Mouse (Mus musculus) lung, embryonic 14.5 days (tissue): ENCODE results near the gene Tshr. TPM values are rescaled to one million over a fixed set of nuclear protein-coding genes. Genes with fewer than 3 reads are reported as not detected.
A peak's percentile ranks its signal among the peaks of the same experiment; 100 is the strongest.
"Not testable (repeated sequence)": the region's sequence is repeated elsewhere in the genome, so short reads cannot be mapped to it uniquely, and the experiment has no call there.

Experiments
- ATAC-seq: fragments of 200-750 bp; cut with Nextera tagmentation; 2 replicates; pipeline ENCODE4 v1.8.0; 2017; ENCODE audit warnings: mild to moderate bottlenecking, moderate TSS enrichment, moderate library complexity; ENCODE audit not compliant: insufficient read depth
- DNase-seq: peaks from one replicate; pipeline ENCODE4 v3.0.0-alpha.2; 2015
- H3K27ac ChIP-seq: fragments of 300-500 bp; sonication (generic); 2 replicates; pipeline ENCODE4 v1.5.1; 2014; ENCODE audit warnings: low read depth, mild to moderate bottlenecking, moderate library complexity
- H3K27me3 ChIP-seq: fragments of 300-500 bp; sonication (generic); 2 replicates; pipeline ENCODE4 v1.6.1; 2014; ENCODE audit warnings: low read length, control low read depth; ENCODE audit not compliant: insufficient read depth
- H3K36me3 ChIP-seq: fragments of 300-500 bp; sonication (generic); 2 replicates; pipeline ENCODE4 v1.6.1; 2014; ENCODE audit warnings: control low read depth; ENCODE audit not compliant: insufficient read depth
- H3K4me1 ChIP-seq: fragments of 300-500 bp; sonication (generic); 2 replicates; pipeline ENCODE4 v1.6.1; 2014; ENCODE audit warnings: antibody characterized with exemption, control low read depth; ENCODE audit not compliant: insufficient read depth
- H3K4me2 ChIP-seq: fragments of 300-500 bp; sonication (generic); 2 replicates; pipeline ENCODE4 v1.6.1; 2014; ENCODE audit warnings: mild to moderate bottlenecking
- H3K4me3 ChIP-seq: fragments of 300-500 bp; sonication (generic); 2 replicates; pipeline ENCODE4 v1.5.1; 2014; ENCODE audit warnings: low read depth, low read length
- H3K9ac ChIP-seq: fragments of 300-500 bp; sonication (generic); 2 replicates; pipeline ENCODE4 v1.6.1; 2014
- H3K9me3 ChIP-seq: fragments of 300-500 bp; sonication (generic); 2 replicates; pipeline ENCODE4 v1.6.1; 2016; ENCODE audit warnings: low read depth, low read length, control low read depth
- CTCF ChIP-seq: IDR thresholded peaks from 2 replicates; pipeline ENCODE4 v1.5.1; 2016; ENCODE audit warnings: antibody characterized with exemption, low read depth
- WGBS: fragments of 180-500 bp; shearing (Covaris S2); extraction: QIAGEN DNeasy Blood & Tissue Kit; methylation state at CpG from one replicate; pipeline ENCODE4 v1.1.7; 2014; 5-methylcytosine and 5-hydroxymethylcytosine counted together
- polyA plus RNA-seq: library from polyadenylated mRNA; unstranded; fragments of >200 nt; fragmentation: Nextera tagmentation; extraction: Ambion mirVana; gene quantifications from 2 replicates; pipeline ENCODE4 v1.2.1, GENCODE M21; 2014

The Tshr gene
- polyA plus RNA-seq, 1 experiment from 2014 or later = 0.29 TPM

GRCm38 (mm10) chr12:91579665-91580064 lies 195.3 kb downstream of the Tshr start:
- Histone ChIP-seq H3K9ac (no peak overlapping the region), H3K4me3 (no peak overlapping the region), H3K4me1 (no peaks in the 10 kb centered on the region), H3K27ac (no peak overlapping the region), H3K27me3 (no peaks in the 10 kb centered on the region), H3K9me3 (no peaks in the 10 kb centered on the region), H3K36me3 (peaks cover 63% of the 10 kb centered on the region), H3K4me2 (no peak overlapping the region)
- ATAC-seq (no peak), DNase-seq (no peak)
- no peak for TF ChIP-seq CTCF
- WGBS = 94% methylated on average over 2 of the region's 2 CpGs

- Histone ChIP-seq H3K36me3 (peaks cover 66% of the 10 kb centered on the region), H3K27me3 (no peaks in the 10 kb centered on the region), H3K9ac (no peak overlapping the region), H3K4me2 (no peak overlapping the region), H3K9me3 (no peaks in the 10 kb centered on the region), H3K4me3 (no peak overlapping the region), H3K4me1 (no peaks in the 10 kb centered on the region), H3K27ac (no peak overlapping the region)
- no peak for ATAC-seq
- DNase-seq = no peak
- TF ChIP-seq CTCF = no peak
- 81% methylated on average over 6 of the region's 6 CpGs for WGBS
These were observed 197.1 kb downstream of the Tshr start for GRCm38 (mm10) chr12:91581204-91582070.

- no peak overlapping the region for H3K27ac ChIP-seq
- no peak for TF ChIP-seq CTCF
- 51% methylated on average over 6 of the region's 6 CpGs for WGBS
- H3K36me3 ChIP-seq = peaks cover 56% of the 10 kb centered on the region
- H3K9ac ChIP-seq = no peak overlapping the region
- H3K4me2 ChIP-seq = no peak overlapping the region
- no peak for DNase-seq
- H3K9me3 ChIP-seq = no peaks in the 10 kb centered on the region
- H3K27me3 ChIP-seq = no peaks in the 10 kb centered on the region
- no peak for ATAC-seq
- H3K4me1 ChIP-seq = peaks cover 7% of the 10 kb centered on the region; the same call in 1 of the 2 replicates
- no peak overlapping the region for H3K4me3 ChIP-seq
These were observed 198.1 kb downstream of the Tshr start for GRCm38 (mm10) chr12:91582362-91583002.

- no peak for TF ChIP-seq CTCF
- Histone ChIP-seq H3K27me3 (no peaks in the 10 kb centered on the region), H3K4me2 (no peak overlapping the region), H3K4me3 (no peak overlapping the region), H3K9ac (no peak overlapping the region), H3K9me3 (no peaks in the 10 kb centered on the region), H3K4me1 (peaks cover 7% of the 10 kb centered on the region; the same call in 1 of the 2 replicates), H3K36me3 (peaks cover 48% of the 10 kb centered on the region), H3K27ac (no peak overlapping the region)
- ATAC-seq = no peak
- DNase-seq = no peak
- 79% methylated on average over 6 of the region's 6 CpGs for WGBS
These were observed 199.0 kb downstream of the Tshr start for GRCm38 (mm10) chr12:91583409-91583808.

GRCm38 (mm10) chr12:91585206-91585605 lies 200.8 kb downstream of the Tshr start:
- peaks cover 35% of the 10 kb centered on the region for H3K36me3 ChIP-seq
- ATAC-seq = no peak
- WGBS = 86% methylated on average over 3 of the region's 3 CpGs

GRCm38 (mm10) chr12:91585815-91586214 lies 201.5 kb downstream of the Tshr start:
- not testable (repeated sequence) for H3K27ac ChIP-seq, DNase-seq, H3K4me2 ChIP-seq, H3K9me3 ChIP-seq, H3K4me3 ChIP-seq, H3K9ac ChIP-seq, H3K4me1 ChIP-seq, ATAC-seq, H3K27me3 ChIP-seq
- H3K36me3 ChIP-seq = peaks cover 33% of the 10 kb centered on the region
- WGBS = 90% methylated on average over 4 of the region's 4 CpGs

More at GRCm38 (mm10) chr12:91585206-91585605, 200.8 kb downstream of the Tshr start:
- Histone ChIP-seq H3K9ac (no peak overlapping the region), H3K4me1 (peaks cover 7% of the 10 kb centered on the region; the same call in 1 of the 2 replicates), H3K27me3 (no peaks in the 10 kb centered on the region), H3K4me3 (no peak overlapping the region), H3K4me2 (no peak overlapping the region), H3K27ac (no peak overlapping the region), H3K9me3 (no peaks in the 10 kb centered on the region)
- no peak for TF ChIP-seq CTCF
- DNase-seq = no peak

GRCm38 (mm10) chr12:91587077-91587476 lies 202.7 kb downstream of the Tshr start:
- H3K4me3 ChIP-seq = peak overlapping the region; percentile 90
- no peaks in the 10 kb centered on the region for H3K9me3 ChIP-seq
- H3K9ac ChIP-seq = peak overlapping the region; percentile 100
- WGBS = 30% methylated on average over 3 of the region's 3 CpGs
- DNase-seq (peak; percentile 9), ATAC-seq (no peak)
- peaks cover 33% of the 10 kb centered on the region for H3K36me3 ChIP-seq
- no peaks in the 10 kb centered on the region for H3K27me3 ChIP-seq
- H3K27ac ChIP-seq = no peak overlapping the region
- no peak for TF ChIP-seq CTCF
- peak overlapping the region; percentile 63 for H3K4me2 ChIP-seq
- H3K4me1 ChIP-seq = peaks cover 7% of the 10 kb centered on the region; the same call in 1 of the 2 replicates
